Mouse (Mus musculus) neural tube, embryonic 11.5 days (tissue): ENCODE results near the gene Slc22a13. TPM values are rescaled to one million over a fixed set of nuclear protein-coding genes. Genes with fewer than 3 reads are reported as not detected.
"Not testable (repeated sequence)": the region's sequence is repeated elsewhere in the genome, so short reads cannot be mapped to it uniquely, and the experiment has no call there.

Source experiments
- ATAC-seq: fragments of 200-750 bp; cut with Nextera tagmentation; 2 replicates; pipeline ENCODE4 v1.8.0; 2017; ENCODE audit warnings: moderate number of reproducible peaks, mild to moderate bottlenecking, moderate TSS enrichment, moderate library complexity; ENCODE audit not compliant: insufficient read depth, low FRiP score, low TSS enrichment
- DNase-seq: peaks from one replicate; pipeline ENCODE4 v3.0.0-alpha.2; 2015; ENCODE audit warnings: low spot score
- H3K27ac ChIP-seq: fragments of 300-500 bp; sonication (generic); 2 replicates; pipeline ENCODE4 v1.5.1; 2014; ENCODE audit warnings: low read depth, mild to moderate bottlenecking, low read length
- H3K27me3 ChIP-seq: fragments of 300-500 bp; sonication (generic); 2 replicates; pipeline ENCODE4 v1.6.1; 2014; ENCODE audit warnings: mild to moderate bottlenecking, low read length, mixed read lengths; ENCODE audit not compliant: control insufficient read depth, insufficient read depth
- H3K36me3 ChIP-seq: fragments of 300-500 bp; sonication (generic); 2 replicates; pipeline ENCODE4 v1.6.1; 2014; ENCODE audit warnings: mild to moderate bottlenecking, low read length, moderate library complexity, mixed read lengths; ENCODE audit not compliant: control insufficient read depth, insufficient read depth
- H3K4me1 ChIP-seq: fragments of 300-500 bp; sonication (generic); 2 replicates; pipeline ENCODE4 v1.6.1; 2014; ENCODE audit warnings: low read length, mixed read lengths; ENCODE audit not compliant: control insufficient read depth, insufficient read depth
- H3K4me2 ChIP-seq: fragments of 300-500 bp; sonication (generic); 2 replicates; pipeline ENCODE4 v1.6.1; 2014; ENCODE audit warnings: low read depth, mild to moderate bottlenecking, moderate library complexity
- H3K4me3 ChIP-seq: fragments of 300-500 bp; sonication (generic); 2 replicates; pipeline ENCODE4 v1.5.1; 2014; ENCODE audit warnings: low read depth, low read length
- H3K9ac ChIP-seq: fragments of 300-500 bp; sonication (generic); 2 replicates; pipeline ENCODE4 v1.6.1; 2014; ENCODE audit warnings: mild to moderate bottlenecking, low read length
- H3K9me3 ChIP-seq: fragments of 300-500 bp; sonication (generic); 2 replicates; pipeline ENCODE4 v1.6.1; 2016; ENCODE audit warnings: low read length; ENCODE audit not compliant: control insufficient read depth
- WGBS: fragments of 180-500 bp; shearing (Covaris S2); extraction: QIAGEN DNeasy Blood & Tissue Kit; methylation state at CpG from one replicate; pipeline ENCODE4 v1.1.7; 2014; 5-methylcytosine and 5-hydroxymethylcytosine counted together
- polyA plus RNA-seq: library from polyadenylated mRNA; unstranded; fragments of >200 nt; fragmentation: Nextera tagmentation; extraction: Ambion mirVana; gene quantifications from 2 replicates; pipeline ENCODE4 v1.2.1, GENCODE M21; 2014

Gene Slc22a13
- polyA plus RNA-seq, 1 experiment from 2014 or later = not detected

DNA sequence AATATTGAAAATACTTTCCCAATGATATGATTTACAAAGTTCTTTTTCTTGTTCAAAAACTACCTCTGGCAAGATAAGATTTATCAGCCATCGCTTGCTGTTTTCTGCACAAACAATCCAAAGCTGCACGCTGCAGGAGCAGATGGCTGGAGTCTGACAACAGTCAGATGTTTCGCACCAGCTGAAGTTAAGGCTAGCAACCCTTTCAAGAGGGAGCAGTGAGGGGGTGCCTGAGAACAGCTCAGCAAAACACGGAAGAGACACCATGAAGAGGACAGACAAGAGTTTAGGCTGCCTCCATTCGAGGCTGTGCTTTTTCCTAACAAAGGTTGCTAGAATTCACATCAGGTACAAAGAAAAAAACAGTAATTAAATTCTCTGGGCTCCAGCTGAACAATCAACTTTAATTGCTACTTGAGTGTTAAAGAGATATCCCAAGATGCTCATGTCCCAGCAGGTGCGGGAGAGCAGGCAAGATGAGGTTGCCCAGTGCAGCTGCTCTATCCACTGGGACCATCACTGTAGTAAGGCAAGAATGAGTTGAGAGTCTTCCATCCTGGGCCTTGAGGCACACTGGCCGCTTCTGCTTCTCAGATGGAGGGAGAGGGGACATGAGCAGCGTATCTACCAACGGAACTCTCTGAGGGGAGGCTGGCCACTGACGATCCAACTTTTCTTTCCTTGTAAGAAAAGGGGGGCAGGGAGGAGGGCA is 31.5 kb upstream of the Slc22a13 start:
- ATAC-seq (no peak), DNase-seq (no peak)
- Histone ChIP-seq H3K4me3 (no peak overlapping the region), H3K36me3 (peaks cover 2% of the 10 kb centered on the region), H3K27me3 (no peaks in the 10 kb centered on the region), H3K4me1 (no peaks in the 10 kb centered on the region), H3K9ac (no peak overlapping the region), H3K27ac (no peak overlapping the region), H3K4me2 (no peak overlapping the region), H3K9me3 (no peaks in the 10 kb centered on the region)
- 81% methylated on average over 10 of the region's 10 CpGs for WGBS

GRCm38 (mm10) chr9:119239274-119239673 is 30.4 kb upstream of the Slc22a13 start:
- 97% methylated on average over 3 of the region's 3 CpGs for WGBS
- no peaks in the 10 kb centered on the region for H3K9me3 ChIP-seq
- H3K27ac ChIP-seq = no peak overlapping the region
- H3K4me1 ChIP-seq = no peaks in the 10 kb centered on the region
- no peak overlapping the region for H3K4me2 ChIP-seq
- H3K9ac ChIP-seq = no peak overlapping the region
- ATAC-seq (no peak), DNase-seq (no peak)
- H3K4me3 ChIP-seq = no peak overlapping the region
- H3K27me3 ChIP-seq = no peaks in the 10 kb centered on the region
- H3K36me3 ChIP-seq = peaks cover 2% of the 10 kb centered on the region

DNA sequence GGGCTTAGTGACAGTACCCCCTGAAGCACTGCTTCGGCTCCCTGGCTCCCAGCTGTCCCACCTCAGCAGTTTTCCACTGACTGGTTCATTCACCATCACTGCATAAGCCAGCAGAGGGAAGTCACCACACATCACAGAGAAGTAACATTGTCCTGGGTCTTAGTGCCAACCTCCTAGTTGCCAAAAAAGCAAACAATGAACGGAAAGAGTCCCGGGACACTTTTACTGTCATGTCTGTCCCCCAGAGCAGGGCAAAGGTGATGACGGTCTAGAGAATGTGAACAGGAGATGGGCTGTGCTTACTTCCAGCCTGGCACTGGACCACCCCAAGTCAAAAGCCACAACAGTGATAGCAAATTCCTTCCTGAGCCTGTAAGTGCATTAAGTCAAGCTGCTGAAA is 29.9 kb upstream of the Slc22a13 start:
- WGBS = 95% methylated on average over 4 of the region's 4 CpGs
- Histone ChIP-seq H3K27me3 (no peaks in the 10 kb centered on the region), H3K4me1 (no peaks in the 10 kb centered on the region), H3K4me2 (no peak overlapping the region), H3K27ac (no peak overlapping the region), H3K9me3 (no peaks in the 10 kb centered on the region), H3K9ac (no peak overlapping the region), H3K4me3 (no peak overlapping the region), H3K36me3 (peaks cover 2% of the 10 kb centered on the region)
- DNase-seq (no peak), ATAC-seq (no peak)

GRCm38 (mm10) chr9:119231552-119231951 is 22.7 kb upstream of the Slc22a13 start:
- Histone ChIP-seq H3K4me2 (no peak overlapping the region), H3K4me1 (no peaks in the 10 kb centered on the region), H3K9me3 (no peaks in the 10 kb centered on the region), H3K9ac (no peak overlapping the region), H3K27me3 (no peaks in the 10 kb centered on the region), H3K4me3 (no peak overlapping the region), H3K27ac (no peak overlapping the region), H3K36me3 (no peaks in the 10 kb centered on the region)
- DNase-seq (no peak), ATAC-seq (no peak)
- WGBS = 92% methylated on average over 7 of the region's 7 CpGs

DNA sequence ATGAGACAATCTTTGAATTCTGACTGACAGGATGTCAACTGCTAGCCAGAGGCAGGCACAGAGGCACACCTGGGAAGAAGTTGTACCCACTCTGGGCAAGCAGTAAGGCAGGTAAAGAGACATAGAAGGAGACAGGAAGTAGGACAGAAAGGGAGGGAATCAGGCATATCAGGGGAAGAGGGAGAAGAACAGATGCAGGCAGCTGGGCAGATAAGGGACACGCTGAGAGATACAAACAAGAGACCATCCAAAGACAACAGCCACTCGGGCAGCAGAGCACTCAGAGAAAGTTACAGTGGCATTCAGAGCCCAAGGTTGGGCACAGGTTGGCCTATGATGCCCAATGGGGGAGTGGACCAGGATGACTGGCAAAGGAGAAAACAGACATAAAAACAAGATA is 21.9 kb upstream of the Slc22a13 start:
- Histone ChIP-seq H3K27ac (no peak overlapping the region), H3K9ac (no peak overlapping the region), H3K36me3 (no peaks in the 10 kb centered on the region), H3K4me1 (no peaks in the 10 kb centered on the region), H3K27me3 (no peaks in the 10 kb centered on the region), H3K4me2 (no peak overlapping the region), H3K9me3 (no peaks in the 10 kb centered on the region), H3K4me3 (no peak overlapping the region)
- no peak for ATAC-seq
- WGBS = 95% methylated on average over 2 of the region's 2 CpGs
- DNase-seq = no peak

DNA sequence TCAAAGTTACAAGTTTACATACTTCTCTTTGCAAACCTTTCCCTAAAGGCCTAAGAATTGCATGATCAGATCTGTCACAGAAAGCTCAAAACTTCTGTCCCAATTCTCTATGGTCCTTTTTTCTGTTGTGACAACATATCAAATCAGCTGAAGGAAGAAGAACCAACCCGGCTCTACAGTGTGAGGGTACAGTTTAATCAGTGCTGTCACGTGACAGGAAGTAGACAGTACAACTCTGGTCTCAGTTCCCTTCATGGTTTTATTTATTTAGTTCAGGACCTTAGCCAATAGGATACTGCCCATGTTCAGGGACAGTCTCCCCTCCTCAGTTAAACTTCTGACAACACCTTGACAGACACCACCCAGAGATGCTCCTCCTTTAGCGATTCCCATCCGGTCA is 11.4 kb upstream of the Slc22a13 start:
- no peak overlapping the region for H3K9ac ChIP-seq
- H3K4me2 ChIP-seq = no peak overlapping the region
- no peaks in the 10 kb centered on the region for H3K36me3 ChIP-seq
- ATAC-seq = no peak
- H3K27ac ChIP-seq = no peak overlapping the region
- 93% methylated on average over 4 of the region's 4 CpGs for WGBS
- H3K27me3 ChIP-seq = no peaks in the 10 kb centered on the region
- DNase-seq = no peak
- H3K9me3 ChIP-seq = no peaks in the 10 kb centered on the region
- H3K4me1 ChIP-seq = no peaks in the 10 kb centered on the region
- no peak overlapping the region for H3K4me3 ChIP-seq

DNA sequence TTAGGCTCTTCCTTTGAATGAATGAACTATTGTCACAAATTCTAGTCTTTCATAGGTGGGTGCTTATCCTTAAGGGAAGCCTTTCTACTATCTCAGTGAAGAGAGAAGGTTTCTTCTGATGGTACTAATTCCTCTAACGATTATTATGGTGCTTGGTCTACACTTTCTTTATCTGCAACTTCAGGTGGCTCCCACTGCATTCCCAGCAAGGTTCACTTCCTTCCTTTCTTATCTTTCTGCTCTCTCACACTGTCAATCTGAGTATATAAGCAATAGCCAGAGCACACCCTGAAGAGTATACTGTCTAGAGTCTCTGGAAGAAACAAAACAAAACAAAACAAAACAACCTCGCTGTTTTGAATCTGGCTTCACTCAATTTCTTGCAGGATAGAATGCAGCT is 10.8 kb upstream of the Slc22a13 start:
- Histone ChIP-seq H3K9ac (no peak overlapping the region), H3K27ac (no peak overlapping the region), H3K36me3 (no peaks in the 10 kb centered on the region), H3K4me3 (no peak overlapping the region), H3K4me1 (no peaks in the 10 kb centered on the region), H3K27me3 (no peaks in the 10 kb centered on the region), H3K9me3 (no peaks in the 10 kb centered on the region), H3K4me2 (no peak overlapping the region)
- DNase-seq (no peak), ATAC-seq (no peak)
- WGBS = 82% methylated on average over 2 of the region's 2 CpGs

DNA sequence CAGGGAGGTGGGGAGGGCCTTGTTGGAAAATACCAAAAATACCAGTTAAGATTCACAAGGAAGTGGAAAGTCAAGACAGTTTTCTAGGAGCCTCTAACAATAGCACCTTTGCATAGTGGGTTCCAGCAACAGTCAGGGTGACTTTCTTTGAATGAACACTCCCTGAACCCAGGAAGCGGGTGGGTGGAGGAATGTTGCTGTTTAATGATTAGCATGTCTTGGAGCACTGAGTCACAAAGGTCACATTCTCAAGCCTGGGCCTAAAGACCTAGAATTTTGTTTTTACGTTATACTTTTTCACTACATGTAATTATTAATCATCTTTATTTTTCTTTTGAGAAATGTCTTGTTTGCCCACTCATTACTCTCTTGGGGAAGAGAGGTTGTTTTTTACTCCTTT is 6.4 kb upstream of the Slc22a13 start:
- ATAC-seq, H3K4me1 ChIP-seq, H3K36me3 ChIP-seq, H3K4me2 ChIP-seq, DNase-seq, H3K9ac ChIP-seq, H3K27ac ChIP-seq, H3K27me3 ChIP-seq, H3K4me3 ChIP-seq, H3K9me3 ChIP-seq: not testable (repeated sequence)
- WGBS = 90% methylated on average over 2 of the region's 2 CpGs

DNA sequence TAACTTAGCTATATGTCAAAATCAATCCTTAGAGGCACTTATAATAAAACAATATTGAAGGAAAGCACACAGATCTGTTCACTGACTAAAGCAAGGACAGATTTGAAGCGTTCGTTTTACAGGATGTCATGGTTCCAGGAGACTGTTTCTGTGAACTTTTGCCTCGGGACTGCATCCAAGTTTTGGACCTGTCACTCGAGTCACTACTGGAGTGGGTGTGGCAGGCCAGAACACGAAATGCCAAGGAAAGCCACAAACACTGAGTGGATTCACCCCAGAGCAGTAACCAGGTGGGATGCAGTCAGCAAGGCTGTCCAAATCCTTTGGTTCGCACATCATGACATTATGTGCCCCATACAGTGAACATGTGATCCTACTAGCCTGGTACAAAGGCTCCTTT is 5.7 kb upstream of the Slc22a13 start:
- Histone ChIP-seq H3K36me3 (no peaks in the 10 kb centered on the region), H3K4me3 (no peak overlapping the region), H3K27me3 (no peaks in the 10 kb centered on the region), H3K4me1 (no peaks in the 10 kb centered on the region), H3K9ac (no peak overlapping the region), H3K27ac (no peak overlapping the region), H3K4me2 (no peak overlapping the region), H3K9me3 (no peaks in the 10 kb centered on the region)
- DNase-seq (no peak), ATAC-seq (no peak)
- 94% methylated on average over 6 of the region's 6 CpGs for WGBS
